Mouse (Mus musculus): ENCODE results near the gene Pdlim7.
A peak's percentile ranks its signal among the peaks of the same experiment; 100 is the strongest.

The Pdlim7 gene

DNA sequence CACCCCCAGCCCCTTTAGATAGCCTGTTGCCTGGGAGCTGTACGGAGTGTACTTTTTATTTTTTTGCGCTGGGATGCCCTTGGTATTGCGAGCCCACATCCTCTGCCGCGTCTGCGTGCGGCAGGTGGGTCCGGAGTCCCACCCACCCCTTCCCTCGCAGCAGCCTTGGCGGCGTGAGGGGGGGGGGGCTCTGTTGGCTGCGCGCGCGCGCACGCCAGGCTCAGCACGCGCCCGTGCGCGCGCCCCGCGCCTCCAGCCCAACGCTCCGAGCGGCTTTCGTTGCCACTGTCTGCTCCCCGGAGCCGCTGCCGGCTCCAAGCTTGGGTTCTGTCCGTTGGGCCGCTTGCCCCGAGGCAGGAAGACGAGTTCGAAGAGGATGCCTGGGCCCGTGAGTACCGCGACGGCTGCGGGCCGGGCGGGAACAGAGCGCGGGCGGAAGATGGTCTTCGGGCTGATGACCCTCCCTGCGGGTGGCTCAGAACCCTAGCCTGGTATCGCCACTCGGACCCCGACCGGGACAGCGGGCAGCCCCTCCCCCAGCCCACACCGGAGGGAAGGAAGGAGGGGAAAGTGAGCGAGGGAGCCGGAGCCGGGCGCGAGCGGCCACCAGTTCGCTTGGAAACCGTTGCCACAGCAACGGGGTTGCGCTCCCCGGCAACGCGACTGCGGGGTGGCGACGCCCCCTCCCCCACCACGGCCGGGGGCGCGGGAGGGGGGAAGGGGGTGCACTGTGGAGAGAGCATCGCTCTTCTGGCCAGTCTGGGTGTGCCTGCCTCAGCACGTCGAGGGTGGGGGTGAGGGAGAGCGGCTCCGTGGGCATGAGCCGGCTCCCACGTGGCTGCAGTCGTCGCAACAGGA is 49.2 kb downstream of the Pdlim7 start, which contains the start of gene Prr7:
Gene Prr7 (plus strand): TSS at position 241 of the 858 bp plus-strand sequence.
- DNase-seq (ENCODE audit: low spot score), result peak; percentile 59

- no peak for DNase-seq (ENCODE audit: low spot score)
These were observed 50.0 kb downstream of the Pdlim7 start for GRCm38 (mm10) chr13:55463399-55464026.

- DNase-seq (ENCODE audit: low spot score), result no peak
These were observed 50.5 kb downstream of the Pdlim7 start for GRCm38 (mm10) chr13:55462965-55463364.

GRCm38 (mm10) chr13:55451785-55452549 is 61.5 kb downstream of the Pdlim7 start:
- no peak for DNase-seq (ENCODE audit: low spot score)

DNA sequence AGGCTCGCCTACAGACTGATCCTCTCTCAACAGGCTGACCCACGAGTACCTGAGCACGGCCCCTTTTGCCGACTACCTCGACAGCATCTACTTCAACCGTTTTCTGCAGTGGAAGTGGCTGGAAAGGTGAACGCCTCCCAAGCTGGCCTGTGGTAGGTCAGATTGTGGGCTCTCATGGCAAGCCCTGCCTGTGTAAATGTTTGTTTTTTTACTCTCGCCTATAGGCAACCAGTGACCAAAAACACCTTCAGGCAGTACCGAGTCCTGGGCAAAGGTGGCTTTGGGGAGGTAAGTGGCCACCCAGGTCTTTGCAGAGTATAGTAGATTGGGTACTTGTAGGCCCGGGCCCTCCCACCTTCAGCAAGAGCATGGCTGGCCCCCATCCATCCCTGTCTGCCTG is 62.2 kb downstream of the Pdlim7 start:
- no peak for DNase-seq (ENCODE audit: low spot score)

- peak; percentile 70 for DNase-seq (ENCODE audit: low spot score)
These were observed 62.9 kb downstream of the Pdlim7 start for GRCm38 (mm10) chr13:55450511-55450980.

DNA sequence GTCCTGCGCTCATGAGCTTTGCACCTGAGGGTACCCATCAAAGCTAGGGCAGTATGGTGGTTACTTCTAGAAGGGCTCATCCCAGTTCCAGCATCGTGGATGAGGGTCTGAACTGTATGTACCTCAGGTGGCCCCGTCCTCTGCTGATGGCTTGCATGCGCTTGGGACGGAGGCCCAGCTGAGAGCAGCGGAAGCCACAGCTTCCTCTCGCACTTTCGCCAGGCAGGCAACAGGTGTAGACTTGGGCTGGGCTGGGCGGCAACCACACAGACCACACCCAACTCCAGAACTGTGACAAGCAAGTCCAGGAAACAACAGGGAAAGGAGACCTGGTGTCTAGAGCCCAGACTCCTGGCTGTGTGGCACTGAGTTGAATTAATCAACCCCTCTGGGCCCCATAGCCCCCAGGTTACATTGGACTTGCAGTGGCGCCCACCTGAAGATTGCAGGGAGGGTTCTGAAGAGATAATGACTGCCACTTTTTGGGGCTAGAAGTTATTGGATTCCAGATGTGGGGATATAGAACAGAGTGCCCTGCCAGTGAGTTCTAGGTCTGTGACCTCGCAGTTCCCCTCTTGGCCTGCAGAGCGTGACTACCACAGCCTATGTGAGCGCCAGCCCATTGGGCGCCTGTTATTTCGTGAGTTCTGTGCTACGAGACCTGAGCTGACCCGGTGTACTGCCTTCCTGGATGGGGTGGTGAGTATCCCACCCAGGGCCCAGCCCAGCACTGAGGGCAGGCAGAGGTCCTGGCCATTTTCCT is 63.6 kb downstream of the Pdlim7 start:
- no peak for DNase-seq (ENCODE audit: low spot score)

- no peak for DNase-seq (ENCODE audit: low spot score)
These were observed 64.3 kb downstream of the Pdlim7 start for GRCm38 (mm10) chr13:55449205-55449604.

GRCm38 (mm10) chr13:55448131-55448530 is 65.3 kb downstream of the Pdlim7 start:
- DNase-seq (ENCODE audit: low spot score), result no peak

- DNase-seq (ENCODE audit: low spot score), result no peak
These were observed 65.9 kb downstream of the Pdlim7 start for GRCm38 (mm10) chr13:55447543-55447943.

DNA sequence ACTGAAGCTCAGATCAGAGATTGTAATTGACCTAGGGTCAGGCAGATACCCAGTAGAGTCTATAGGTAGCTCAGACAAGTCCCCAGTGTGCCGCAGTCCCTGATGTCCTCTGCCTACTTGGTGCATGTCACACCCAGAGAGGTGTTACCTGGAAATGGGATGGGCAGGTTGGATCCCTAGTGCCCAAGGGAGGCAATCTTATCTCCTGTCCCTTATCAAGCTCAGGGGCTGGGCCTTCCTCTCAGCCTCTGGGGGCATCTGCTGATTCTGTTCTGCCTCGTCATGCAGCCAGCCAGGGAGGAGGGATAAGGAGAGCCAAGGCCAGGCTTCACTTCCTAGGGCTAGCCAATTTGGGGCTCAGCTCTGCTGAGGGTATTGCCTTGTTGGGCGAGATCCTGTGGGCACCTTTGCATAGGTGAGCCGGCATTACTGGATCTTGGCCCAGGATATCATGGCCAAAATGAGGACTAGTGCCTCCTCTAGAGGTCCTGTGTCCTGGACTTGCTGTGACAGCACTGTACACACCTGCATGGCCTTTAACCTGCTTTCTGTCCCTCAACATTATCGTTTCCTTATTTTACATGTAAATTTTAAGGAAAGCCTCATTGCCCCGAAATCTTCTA is 66.9 kb downstream of the Pdlim7 start:
- DNase-seq (ENCODE audit: low spot score), result no peak

Measured in ovary, postnatal 36 days (tissue).